Mouse (Mus musculus) heart, embryonic 15.5 days (tissue): ENCODE data around the gene Arl4a. TPM values are rescaled to one million over a fixed set of nuclear protein-coding genes. Genes with fewer than 3 reads are reported as not detected.
A peak's percentile ranks its signal among the peaks of the same experiment; 100 is the strongest.

ENCODE experiments used
- ATAC-seq: fragments of 200-750 bp; cut with Nextera tagmentation; replicated peaks from 2 replicates; pipeline ENCODE4 v1.8.0; 2017; ENCODE audit warnings: low read depth, moderate TSS enrichment; ENCODE audit not compliant: insufficient number of reproducible peaks, insufficient read depth, low FRiP score
- H3K27ac ChIP-seq: fragments of 300-500 bp; sonication (generic); 2 replicates; pipeline ENCODE4 v1.5.1; 2015; ENCODE audit warnings: mild to moderate bottlenecking, inconsistent platforms
- H3K27me3 ChIP-seq: fragments of 300-500 bp; sonication (generic); 2 replicates; pipeline ENCODE4 v1.6.1; 2015; ENCODE audit warnings: inconsistent platforms
- H3K36me3 ChIP-seq: fragments of 300-500 bp; sonication (generic); 2 replicates; pipeline ENCODE4 v1.6.1; 2015; ENCODE audit warnings: mild to moderate bottlenecking, inconsistent platforms
- H3K4me1 ChIP-seq: fragments of 300-500 bp; sonication (generic); replicated peaks from 2 replicates; pipeline ENCODE4 v1.6.1; 2015; ENCODE audit warnings: inconsistent platforms
- H3K4me2 ChIP-seq: fragments of 300-500 bp; sonication (generic); 2 replicates; pipeline ENCODE4 v1.6.1; 2015; ENCODE audit warnings: inconsistent platforms, mild to moderate bottlenecking, moderate library complexity
- H3K4me3 ChIP-seq: fragments of 300-500 bp; sonication (generic); 2 replicates; pipeline ENCODE4 v1.5.1; 2015; ENCODE audit warnings: mild to moderate bottlenecking, inconsistent platforms
- H3K9ac ChIP-seq: fragments of 300-500 bp; sonication (generic); 2 replicates; pipeline ENCODE4 v1.6.1; 2015; ENCODE audit warnings: mild to moderate bottlenecking, inconsistent platforms
- H3K9me3 ChIP-seq: fragments of 300-500 bp; sonication (generic); replicated peaks from 2 replicates; pipeline ENCODE4 v1.6.1; 2016; ENCODE audit warnings: inconsistent platforms
- WGBS: fragments of 180-500 bp; shearing (Covaris S2); methylation state at CpG from one replicate; pipeline ENCODE4 v1.1.7; 2015; ENCODE audit warnings: mixed read lengths; 5-methylcytosine and 5-hydroxymethylcytosine counted together
- polyA plus RNA-seq: library from polyadenylated mRNA; unstranded; fragments of >200 nt; fragmentation: Nextera tagmentation; extraction: Ambion mirVana; gene quantifications from 2 replicates; pipeline ENCODE4 v1.2.1, GENCODE M21; 2015

Arl4a gene
- polyA plus RNA-seq, 1 experiment from 2014 or later, result 33.8 TPM

GRCm38 (mm10) chr12:39979792-39980191, 58.0 kb downstream of the Arl4a start:
- no peak overlapping the region for H3K27ac ChIP-seq
- no peak overlapping the region for H3K4me3 ChIP-seq
- H3K27me3 ChIP-seq, result no peaks in the 10 kb centered on the region
- no peaks in the 10 kb centered on the region for H3K9me3 ChIP-seq
- no peak overlapping the region for H3K9ac ChIP-seq
- H3K36me3 ChIP-seq, result no peaks in the 10 kb centered on the region
- no peaks in the 10 kb centered on the region for H3K4me1 ChIP-seq
- ATAC-seq, result no peak
- no peak overlapping the region for H3K4me2 ChIP-seq
- WGBS, result 67% methylated on average over 1 of the region's 1 CpGs

- no peak overlapping the region for H3K9ac ChIP-seq
- H3K4me3 ChIP-seq, result no peak overlapping the region
- H3K27me3 ChIP-seq, result no peaks in the 10 kb centered on the region
- H3K9me3 ChIP-seq, result no peaks in the 10 kb centered on the region
- H3K4me2 ChIP-seq, result no peak overlapping the region
- no peaks in the 10 kb centered on the region for H3K36me3 ChIP-seq
- ATAC-seq, result no peak
- no peak overlapping the region for H3K27ac ChIP-seq
- WGBS, result 89% methylated on average over 5 of the region's 5 CpGs
- no peaks in the 10 kb centered on the region for H3K4me1 ChIP-seq
Measured at GRCm38 (mm10) chr12:39979066-39979465, 58.8 kb downstream of the Arl4a start.

- H3K9ac ChIP-seq, result no peak overlapping the region
- H3K27ac ChIP-seq, result no peak overlapping the region
- H3K36me3 ChIP-seq, result no peaks in the 10 kb centered on the region
- no peak for ATAC-seq
- H3K4me1 ChIP-seq, result no peaks in the 10 kb centered on the region
- H3K27me3 ChIP-seq, result no peaks in the 10 kb centered on the region
- no peaks in the 10 kb centered on the region for H3K9me3 ChIP-seq
- H3K4me2 ChIP-seq, result no peak overlapping the region
- 82% methylated on average over 8 of the region's 8 CpGs for WGBS
- H3K4me3 ChIP-seq, result no peak overlapping the region
Measured at GRCm38 (mm10) chr12:39977996-39978590, 59.7 kb downstream of the Arl4a start.

GRCm38 (mm10) chr12:39976426-39976825, 61.4 kb downstream of the Arl4a start:
- H3K9me3 ChIP-seq, result no peaks in the 10 kb centered on the region
- H3K9ac ChIP-seq, result no peak overlapping the region
- H3K36me3 ChIP-seq, result no peaks in the 10 kb centered on the region
- H3K4me3 ChIP-seq, result no peak overlapping the region
- H3K27me3 ChIP-seq, result no peaks in the 10 kb centered on the region
- H3K4me2 ChIP-seq, result no peak overlapping the region
- ATAC-seq, result no peak
- H3K27ac ChIP-seq, result no peak overlapping the region
- H3K4me1 ChIP-seq, result no peaks in the 10 kb centered on the region
- WGBS, result 87% methylated on average over 2 of the region's 2 CpGs

GRCm38 (mm10) chr12:39975829-39976340, 61.9 kb downstream of the Arl4a start:
- Histone ChIP-seq H3K27ac (no peak overlapping the region), H3K9me3 (no peaks in the 10 kb centered on the region), H3K27me3 (no peaks in the 10 kb centered on the region), H3K4me1 (no peaks in the 10 kb centered on the region), H3K36me3 (no peaks in the 10 kb centered on the region), H3K4me3 (no peak overlapping the region), H3K4me2 (no peak overlapping the region), H3K9ac (no peak overlapping the region)
- ATAC-seq, result no peak
- WGBS, result 67% methylated on average over 9 of the region's 9 CpGs

GRCm38 (mm10) chr12:39974977-39975583, 62.7 kb downstream of the Arl4a start:
- WGBS, result 63% methylated on average over 4 of the region's 4 CpGs
- H3K4me2 ChIP-seq, result no peak overlapping the region
- H3K9ac ChIP-seq, result no peak overlapping the region
- H3K4me3 ChIP-seq, result no peak overlapping the region
- H3K4me1 ChIP-seq, result no peaks in the 10 kb centered on the region
- H3K36me3 ChIP-seq, result no peaks in the 10 kb centered on the region
- H3K27me3 ChIP-seq, result no peaks in the 10 kb centered on the region
- H3K27ac ChIP-seq, result no peak overlapping the region
- no peak for ATAC-seq
- H3K9me3 ChIP-seq, result no peaks in the 10 kb centered on the region

- Histone ChIP-seq H3K36me3 (no peaks in the 10 kb centered on the region), H3K27ac (no peak overlapping the region), H3K9ac (no peak overlapping the region), H3K9me3 (no peaks in the 10 kb centered on the region), H3K27me3 (no peaks in the 10 kb centered on the region), H3K4me3 (no peak overlapping the region), H3K4me1 (no peaks in the 10 kb centered on the region), H3K4me2 (no peak overlapping the region)
- ATAC-seq, result no peak
- WGBS, result 64% methylated on average over 1 of the region's 1 CpGs
Measured at GRCm38 (mm10) chr12:39974273-39974672, 63.6 kb downstream of the Arl4a start.

- ATAC-seq, result no peak
- Histone ChIP-seq H3K4me3 (no peak overlapping the region), H3K9me3 (no peaks in the 10 kb centered on the region), H3K4me1 (no peaks in the 10 kb centered on the region), H3K36me3 (no peaks in the 10 kb centered on the region), H3K9ac (no peak overlapping the region), H3K27ac (no peak overlapping the region), H3K4me2 (no peak overlapping the region), H3K27me3 (no peaks in the 10 kb centered on the region)
Measured at GRCm38 (mm10) chr12:39969500-39969899, 68.3 kb downstream of the Arl4a start.

GRCm38 (mm10) chr12:39968109-39968508, 69.7 kb downstream of the Arl4a start:
- Histone ChIP-seq H3K4me3 (no peak overlapping the region), H3K27me3 (no peaks in the 10 kb centered on the region), H3K27ac (no peak overlapping the region), H3K4me2 (no peak overlapping the region), H3K9ac (no peak overlapping the region), H3K4me1 (no peaks in the 10 kb centered on the region), H3K9me3 (no peaks in the 10 kb centered on the region), H3K36me3 (no peaks in the 10 kb centered on the region)
- WGBS, result 85% methylated on average over 3 of the region's 3 CpGs
- no peak for ATAC-seq

GRCm38 (mm10) chr12:39959166-39959565, 78.7 kb downstream of the Arl4a start:
- Histone ChIP-seq H3K4me1 (peaks cover 11% of the 10 kb centered on the region; the same call in 1 of the 2 replicates), H3K4me2 (no peak overlapping the region), H3K4me3 (no peak overlapping the region), H3K36me3 (no peaks in the 10 kb centered on the region), H3K9ac (no peak overlapping the region), H3K9me3 (no peaks in the 10 kb centered on the region), H3K27ac (no peak overlapping the region), H3K27me3 (no peaks in the 10 kb centered on the region)
- no peak for ATAC-seq
- 82% methylated on average over 8 of the region's 8 CpGs for WGBS

- 0 out of 2 replicates have a peak, but pooled peaks have one; percentile 27 for ATAC-seq
Measured at GRCm38 (mm10) chr12:39957931-39958671, 79.7 kb downstream of the Arl4a start.

More at GRCm38 (mm10) chr12:39957931-39958671, 79.7 kb downstream of the Arl4a start:
- H3K27ac ChIP-seq, result no peak overlapping the region
- H3K4me1 ChIP-seq, result peaks cover 11% of the 10 kb centered on the region; the same call in 1 of the 2 replicates
- no peaks in the 10 kb centered on the region for H3K27me3 ChIP-seq
- H3K36me3 ChIP-seq, result no peaks in the 10 kb centered on the region
- WGBS, result 64% methylated on average over 8 of the region's 8 CpGs
- H3K4me3 ChIP-seq, result no peak overlapping the region
- no peak overlapping the region for H3K9ac ChIP-seq
- no peaks in the 10 kb centered on the region for H3K9me3 ChIP-seq
- H3K4me2 ChIP-seq, result no peak overlapping the region
